Mouse (Mus musculus): ENCODE data around the gene Polrmt. TPM values are rescaled to one million over a fixed set of nuclear protein-coding genes. Genes with fewer than 3 reads are reported as not detected.

Polrmt gene
- total RNA-seq, 2 experiments from 2014 or later, result 4.4 to 8.0 TPM

- peak; percentile 80 for ATAC-seq (replicated peaks; ENCODE audit: low FRiP score, poor library complexity, severe bottlenecking)
Observed at GRCm38 (mm10) chr10:79746774-79747151, 382 bp upstream of the Polrmt start.

GRCm38 (mm10) chr10:79745411-79745810 lies 970 bp downstream of the Polrmt start:
- no peak for ATAC-seq (replicated peaks; ENCODE audit: low FRiP score, poor library complexity, severe bottlenecking)

- no peak for ATAC-seq (replicated peaks; ENCODE audit: low FRiP score, poor library complexity, severe bottlenecking)
Observed at GRCm38 (mm10) chr10:79743650-79744365, 2.6 kb downstream of the Polrmt start.

- ATAC-seq (replicated peaks; ENCODE audit: low FRiP score, poor library complexity, severe bottlenecking), result no peak
Observed at GRCm38 (mm10) chr10:79743161-79743560, 3.2 kb downstream of the Polrmt start.

GRCm38 (mm10) chr10:79740863-79741262 lies 5.5 kb downstream of the Polrmt start:
- no peak for ATAC-seq (replicated peaks; ENCODE audit: low FRiP score, poor library complexity, severe bottlenecking)

GRCm38 (mm10) chr10:79739234-79739633 lies 7.1 kb downstream of the Polrmt start:
- ATAC-seq (replicated peaks; ENCODE audit: low FRiP score, poor library complexity, severe bottlenecking), result no peak

GRCm38 (mm10) chr10:79738259-79738658 lies 8.1 kb downstream of the Polrmt start:
- ATAC-seq (replicated peaks; ENCODE audit: low FRiP score, poor library complexity, severe bottlenecking), result peak; percentile 67; the same call in 1 of the 2 replicates

- no peak for ATAC-seq (replicated peaks; ENCODE audit: low FRiP score, poor library complexity, severe bottlenecking)
Observed at GRCm38 (mm10) chr10:79736706-79737105, 9.7 kb downstream of the Polrmt start.

GRCm38 (mm10) chr10:79735361-79735760 lies 11.0 kb downstream of the Polrmt start:
- ATAC-seq (replicated peaks; ENCODE audit: low FRiP score, poor library complexity, severe bottlenecking), result no peak

- no peak for ATAC-seq (replicated peaks; ENCODE audit: low FRiP score, poor library complexity, severe bottlenecking)
Observed at GRCm38 (mm10) chr10:79733847-79734246, 12.5 kb downstream of the Polrmt start.

- ATAC-seq (replicated peaks; ENCODE audit: low FRiP score, poor library complexity, severe bottlenecking), result no peak
Observed at GRCm38 (mm10) chr10:79732500-79732899, 13.9 kb downstream of the Polrmt start.

GRCm38 (mm10) chr10:79729357-79729965 lies 16.9 kb downstream of the Polrmt start:
- no peak for ATAC-seq (replicated peaks; ENCODE audit: low FRiP score, poor library complexity, severe bottlenecking)

GRCm38 (mm10) chr10:79728323-79729249 lies 17.8 kb downstream of the Polrmt start:
- no peak for ATAC-seq (replicated peaks; ENCODE audit: low FRiP score, poor library complexity, severe bottlenecking)

- ATAC-seq (replicated peaks; ENCODE audit: low FRiP score, poor library complexity, severe bottlenecking), result peak; percentile 82
Observed at GRCm38 (mm10) chr10:79726090-79726489, 20.3 kb downstream of the Polrmt start.

GRCm38 (mm10) chr10:79723692-79724091 lies 22.7 kb downstream of the Polrmt start:
- no peak for ATAC-seq (replicated peaks; ENCODE audit: low FRiP score, poor library complexity, severe bottlenecking)

GRCm38 (mm10) chr10:79723047-79723446 lies 23.3 kb downstream of the Polrmt start:
- no peak for ATAC-seq (replicated peaks; ENCODE audit: low FRiP score, poor library complexity, severe bottlenecking)

- no peak for ATAC-seq (replicated peaks; ENCODE audit: low FRiP score, poor library complexity, severe bottlenecking)
Observed at GRCm38 (mm10) chr10:79721089-79721488, 25.3 kb downstream of the Polrmt start.

GRCm38 (mm10) chr10:79717640-79718357 lies 28.6 kb downstream of the Polrmt start:
- 0 out of 2 replicates have a peak, but pooled peaks have one; percentile 31 for ATAC-seq (replicated peaks; ENCODE audit: low FRiP score, poor library complexity, severe bottlenecking)

GRCm38 (mm10) chr10:79716988-79717355 lies 29.4 kb downstream of the Polrmt start:
- ATAC-seq (replicated peaks; ENCODE audit: low FRiP score, poor library complexity, severe bottlenecking), result no peak
